Mouse (Mus musculus): ENCODE results near the gene Zdhhc4.

Gene Zdhhc4

DNA sequence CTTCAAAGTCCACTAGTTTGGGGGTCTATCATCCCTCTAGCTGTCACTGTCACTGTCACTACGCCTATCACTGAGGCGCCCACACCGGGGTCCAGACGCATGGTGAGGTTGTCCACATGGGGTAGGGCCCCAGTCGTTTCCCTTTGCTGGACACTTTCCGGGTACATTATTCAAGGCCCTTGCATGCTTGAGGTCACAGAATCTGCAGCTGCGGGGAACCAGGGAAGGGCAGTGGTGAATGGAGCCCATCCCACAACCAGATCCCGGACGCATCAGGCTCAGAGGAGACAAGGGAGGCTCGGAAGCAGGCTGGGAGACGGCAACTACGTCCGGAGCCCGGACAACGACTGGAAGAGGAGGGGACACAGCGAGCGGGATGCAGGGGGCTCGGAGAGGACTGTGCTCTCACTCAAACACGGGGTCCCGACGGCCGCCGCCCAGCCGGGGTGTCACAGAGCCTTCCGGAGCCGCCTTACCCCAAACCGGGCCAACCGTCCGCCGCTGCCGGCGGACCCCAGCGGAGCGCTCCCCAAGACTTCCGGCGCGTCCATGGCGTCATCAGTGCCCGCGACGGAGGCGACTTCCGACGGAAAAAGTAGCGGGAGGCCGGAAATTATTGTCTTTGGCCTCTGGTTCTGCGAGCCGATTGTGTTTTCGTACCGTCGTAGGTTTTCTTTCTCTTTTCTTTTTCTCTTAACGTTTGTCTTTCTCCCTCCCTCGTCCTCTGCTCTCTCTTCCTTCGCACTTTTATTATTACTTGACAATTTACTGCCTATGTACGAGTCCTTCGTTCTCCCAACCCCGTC lies at the start of gene Zdhhc4:
TSS of gene Zdhhc4 (minus strand) at position 567 of the 806 bp plus-strand sequence.
- WGBS: under 1% methylated on average over 57 of the region's 57 CpGs

DNA sequence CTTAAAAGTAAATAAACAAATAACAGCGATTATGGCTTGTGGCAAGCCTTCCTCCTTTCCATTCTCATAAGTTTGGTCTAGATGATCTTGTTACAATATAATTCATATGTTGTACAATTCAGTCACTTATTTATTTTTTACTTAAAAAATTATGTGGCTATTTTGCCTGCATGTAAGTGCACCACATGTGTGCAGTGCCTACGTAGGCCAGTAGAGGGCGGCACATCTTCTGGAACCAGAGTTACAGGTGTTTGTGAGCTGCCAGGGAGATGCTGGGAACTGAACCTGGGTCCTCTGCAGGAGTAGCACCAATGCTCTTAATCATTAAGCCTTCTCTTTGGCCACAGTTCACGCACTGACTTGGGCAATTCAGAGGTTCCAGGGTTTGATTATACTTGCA lies 47.1 kb upstream of the Zdhhc4 start:
- 87% methylated on average over 4 of the region's 4 CpGs for WGBS

DNA sequence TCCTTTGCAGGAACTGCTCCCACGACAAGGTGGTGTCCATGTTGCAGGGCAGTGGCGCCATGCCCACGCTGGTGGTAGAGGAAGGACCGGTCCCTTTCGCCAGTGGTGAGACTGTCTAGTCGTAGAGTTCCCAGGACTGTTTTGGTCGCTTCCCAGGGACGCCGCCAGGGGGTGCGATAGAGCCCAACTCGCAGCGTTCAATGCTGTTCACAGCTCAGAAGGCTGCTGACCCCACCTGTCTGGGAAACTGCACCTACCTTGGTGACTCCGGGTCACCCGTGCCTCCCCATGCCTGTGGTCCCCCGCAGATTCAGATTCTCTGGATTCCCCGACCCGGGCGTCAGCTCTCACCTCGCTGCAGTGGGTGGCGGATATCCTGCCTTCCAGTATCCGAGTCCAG lies 46.2 kb upstream of the Zdhhc4 start:
- 9% methylated on average over 21 of the region's 21 CpGs for WGBS

DNA sequence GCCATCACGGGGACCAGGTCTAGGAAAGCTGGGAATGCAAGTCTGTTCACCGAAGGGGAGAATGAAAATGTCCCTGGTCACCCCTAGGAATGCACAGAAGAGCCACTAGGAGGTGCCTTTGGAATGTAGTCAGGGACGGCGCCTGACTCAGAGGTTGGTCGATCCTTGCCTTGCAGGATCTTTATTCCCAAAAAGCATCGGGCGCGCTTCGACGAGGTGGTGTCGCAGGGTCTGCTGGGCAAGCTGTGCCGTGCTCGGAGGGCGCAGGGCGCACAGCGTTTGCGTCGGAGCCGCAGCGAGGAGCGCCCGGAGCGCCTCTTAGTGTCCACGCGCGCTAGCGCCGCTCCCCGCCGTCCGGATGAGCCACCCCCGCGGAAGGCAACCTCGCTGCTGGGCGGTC lies 43.8 kb upstream of the Zdhhc4 start:
- 2% methylated on average over 35 of the region's 35 CpGs for WGBS

DNA sequence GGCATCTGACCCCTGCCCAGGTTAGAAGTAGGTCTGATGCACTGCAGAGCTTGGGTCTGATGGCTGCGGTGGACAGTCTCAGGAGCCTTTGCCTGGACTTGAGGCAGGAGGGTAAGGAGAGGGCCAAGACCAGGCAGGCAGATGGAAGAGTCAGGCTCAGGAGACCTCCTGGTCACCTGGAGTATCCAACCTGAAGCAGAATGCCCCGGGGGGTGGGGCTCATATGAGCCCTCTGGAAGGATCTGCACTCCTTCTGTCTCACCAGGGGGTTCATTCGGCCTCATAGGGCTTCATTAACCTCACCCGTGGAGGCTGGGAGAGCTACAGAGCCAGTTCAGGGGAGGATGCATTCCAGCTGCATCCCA lies 42.1 kb upstream of the Zdhhc4 start:
- WGBS: 58% methylated on average over 4 of the region's 4 CpGs

DNA sequence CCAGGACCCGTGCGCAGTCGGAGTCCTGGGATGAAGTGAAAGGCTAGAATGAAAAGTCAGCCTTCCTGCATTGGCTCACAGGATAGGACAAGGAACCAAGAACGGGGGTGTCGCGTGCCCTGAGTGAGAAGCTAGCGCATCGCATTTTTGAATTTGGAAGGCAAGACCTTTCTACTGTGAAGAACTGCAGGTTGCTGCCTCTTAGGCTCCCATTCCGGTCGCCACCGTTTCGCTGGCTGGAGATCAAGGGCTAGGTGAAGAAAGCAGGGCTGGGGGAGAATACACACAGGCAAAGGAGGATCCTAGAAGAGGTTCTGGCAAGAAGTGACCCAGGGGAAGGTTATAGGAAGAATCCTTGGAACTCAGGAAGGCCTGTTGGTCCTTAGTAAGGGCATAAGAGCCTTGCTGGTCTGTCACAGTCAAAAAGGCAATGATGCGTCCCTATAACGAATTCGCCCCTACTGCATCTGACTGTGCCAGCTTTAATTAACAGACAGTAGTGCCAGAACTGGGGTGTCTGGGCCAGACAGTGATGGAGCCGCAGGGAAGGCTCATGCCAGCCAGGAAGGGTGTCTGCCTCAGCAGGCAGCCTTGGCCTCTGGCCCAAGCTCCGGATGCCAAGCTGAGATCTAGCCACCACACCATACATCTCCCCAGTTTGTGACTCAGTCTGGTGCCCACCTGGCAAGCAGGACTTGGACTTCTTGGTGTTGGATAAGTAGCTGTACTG lies 41.5 kb upstream of the Zdhhc4 start:
- WGBS: 25% methylated on average over 17 of the region's 17 CpGs

DNA sequence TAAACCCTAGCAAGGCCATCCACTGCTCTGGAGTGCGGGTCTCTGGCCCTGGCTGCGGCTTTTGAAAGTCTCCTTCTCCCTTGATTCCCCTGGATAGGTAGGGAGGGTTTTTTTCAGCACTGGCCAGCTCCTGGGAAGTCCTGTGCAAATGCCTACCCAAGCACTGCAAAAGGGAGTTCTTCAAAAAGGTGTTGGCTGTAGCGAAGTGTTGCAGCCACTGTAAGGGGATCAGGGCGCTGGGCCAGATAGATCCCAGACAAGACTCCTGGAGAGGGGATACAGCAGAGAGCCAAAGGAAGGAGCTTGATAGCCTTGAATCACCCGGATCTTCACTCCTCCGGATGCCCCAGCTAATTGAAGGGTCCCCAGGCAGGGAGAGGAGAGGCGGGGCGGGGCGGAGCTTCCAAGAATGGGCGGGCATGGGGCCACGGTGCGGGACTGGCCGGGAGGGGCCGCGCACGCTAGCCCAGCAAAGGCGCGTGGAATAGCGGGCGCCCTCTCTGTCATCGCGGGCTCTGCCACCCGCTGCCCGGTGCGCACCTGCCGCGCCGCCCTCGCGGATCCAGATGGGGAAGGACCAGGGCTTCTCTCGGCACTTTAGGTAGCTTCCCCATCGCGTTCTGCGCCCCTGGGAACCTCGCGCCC lies 40.7 kb upstream of the Zdhhc4 start:
- WGBS: 5% methylated on average over 36 of the region's 36 CpGs

DNA sequence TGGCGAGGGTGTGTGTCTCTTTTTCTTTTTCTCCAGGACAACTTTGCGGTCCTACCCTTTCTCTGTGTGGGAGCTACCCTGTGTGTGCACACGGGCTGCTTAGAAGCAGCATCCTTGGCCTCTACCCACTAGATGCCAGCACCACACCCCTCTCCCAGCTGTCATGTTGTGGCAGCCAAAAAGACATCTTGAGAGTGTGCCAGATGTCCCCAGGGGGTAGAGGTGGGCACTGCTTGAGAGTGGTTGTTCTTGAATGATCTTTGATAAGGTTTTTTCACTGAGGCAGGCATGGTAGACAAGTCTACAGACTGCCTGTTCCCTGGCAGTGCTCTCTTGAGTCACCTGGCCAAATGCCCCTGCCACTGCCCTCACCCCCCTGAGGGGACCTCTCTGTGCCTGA lies 38.9 kb upstream of the Zdhhc4 start:
- WGBS: 48% methylated on average over 3 of the region's 3 CpGs

DNA sequence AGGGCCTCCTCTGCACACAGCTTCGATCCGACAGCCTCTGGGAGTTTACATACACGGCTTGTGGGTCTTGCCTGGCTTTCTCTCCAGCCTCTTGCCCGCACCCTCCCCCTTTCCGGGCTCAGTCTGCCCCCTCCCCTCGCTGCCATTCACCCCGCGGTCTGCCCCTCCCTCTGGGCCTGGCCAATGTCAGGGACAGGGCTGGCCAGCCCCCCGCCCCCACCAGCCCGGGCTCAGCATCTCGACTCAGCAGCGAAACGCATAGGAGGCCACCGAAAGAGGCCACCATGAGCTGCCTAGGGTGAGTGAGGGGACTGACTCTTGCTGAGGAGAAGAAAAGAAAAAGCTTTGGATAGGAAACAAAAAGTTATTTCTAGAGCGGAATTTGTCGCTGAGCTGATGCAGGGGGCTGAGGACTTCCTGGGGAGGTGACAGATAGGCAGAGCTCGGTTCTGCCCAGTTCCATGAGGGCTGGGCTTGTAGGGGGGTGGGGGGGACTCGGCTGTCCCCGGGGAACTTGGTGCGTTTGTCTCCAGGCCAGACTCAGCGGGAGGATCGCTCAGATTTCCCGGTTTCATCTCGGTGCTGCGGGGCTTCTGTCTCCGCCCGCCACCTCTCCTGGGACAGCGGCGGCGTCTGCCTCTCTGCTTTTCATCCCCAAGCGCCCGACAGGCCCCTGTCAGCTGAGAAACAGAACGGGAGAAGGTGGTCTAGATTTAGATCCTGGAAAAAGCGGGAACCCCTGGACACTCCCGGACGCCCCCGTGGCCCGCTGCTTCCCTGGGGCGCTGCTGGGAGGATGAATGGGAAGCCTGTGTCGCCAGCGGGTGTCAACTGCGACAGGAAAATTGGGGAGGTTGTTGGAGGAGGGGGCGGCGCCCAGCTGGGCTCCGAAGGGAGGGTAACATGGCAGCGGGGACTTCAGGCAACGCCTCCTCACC lies 34.9 kb upstream of the Zdhhc4 start:
- WGBS: 1% methylated on average over 47 of the region's 47 CpGs

DNA sequence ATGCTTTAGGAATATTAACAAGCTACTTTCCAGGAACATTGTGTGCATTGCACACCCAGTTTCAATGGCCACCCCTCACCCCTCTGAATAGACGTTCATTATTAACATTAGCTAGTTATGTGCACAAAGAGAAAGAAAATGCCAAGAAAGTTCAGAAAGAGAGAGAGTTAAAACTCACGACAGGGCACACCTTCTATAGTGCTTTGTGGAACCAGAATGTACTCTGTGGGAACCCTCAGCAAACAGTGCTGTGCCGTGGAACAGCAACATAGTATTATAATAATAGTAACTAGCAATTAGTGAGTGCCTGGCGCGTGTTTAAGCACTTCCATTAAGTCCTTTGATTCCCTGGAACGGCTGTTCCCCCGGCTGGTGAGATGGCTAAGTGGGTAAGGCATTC lies 32.4 kb upstream of the Zdhhc4 start:
- WGBS: 55% methylated on average over 7 of the region's 7 CpGs

DNA sequence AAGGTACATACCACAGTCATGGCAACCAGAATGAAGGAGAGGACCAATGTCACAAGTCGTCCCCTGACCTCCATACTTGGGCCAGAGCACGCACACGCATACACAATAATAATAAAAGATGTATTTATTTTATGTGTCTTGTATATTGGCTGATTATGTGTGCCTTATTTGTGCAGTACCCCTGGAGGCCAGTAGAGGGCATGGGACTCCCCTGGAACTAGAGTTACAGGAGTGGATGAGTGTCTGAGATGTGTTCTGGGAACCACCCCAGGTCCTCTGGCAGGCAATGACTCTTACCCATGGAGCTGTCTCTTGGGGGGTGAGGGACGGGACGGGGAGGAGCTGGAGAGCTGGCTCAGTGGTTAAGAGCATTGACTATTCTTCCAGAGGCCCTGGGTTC lies 30.9 kb upstream of the Zdhhc4 start:
- 76% methylated on average over 5 of the region's 5 CpGs for WGBS

DNA sequence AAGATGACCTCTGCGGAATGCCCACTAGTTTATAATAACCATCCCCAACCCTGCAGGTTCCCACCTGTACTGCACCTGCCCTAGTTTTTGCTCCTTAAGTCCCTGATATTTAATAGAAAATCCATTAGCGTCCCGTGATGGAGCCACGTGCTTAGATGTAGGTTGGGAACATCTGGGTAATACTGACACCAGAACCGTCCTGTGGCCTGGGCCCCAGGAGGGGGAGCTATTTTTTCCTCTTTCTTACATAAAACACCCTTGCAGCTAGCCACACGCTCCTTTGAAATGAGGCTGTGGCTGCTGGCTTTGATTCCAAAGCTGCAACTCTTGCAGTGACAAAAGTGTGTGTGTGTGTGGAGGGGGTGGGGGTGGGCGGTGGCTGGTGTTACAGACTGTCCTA lies 30.2 kb upstream of the Zdhhc4 start:
- WGBS: 32% methylated on average over 7 of the region's 7 CpGs

DNA sequence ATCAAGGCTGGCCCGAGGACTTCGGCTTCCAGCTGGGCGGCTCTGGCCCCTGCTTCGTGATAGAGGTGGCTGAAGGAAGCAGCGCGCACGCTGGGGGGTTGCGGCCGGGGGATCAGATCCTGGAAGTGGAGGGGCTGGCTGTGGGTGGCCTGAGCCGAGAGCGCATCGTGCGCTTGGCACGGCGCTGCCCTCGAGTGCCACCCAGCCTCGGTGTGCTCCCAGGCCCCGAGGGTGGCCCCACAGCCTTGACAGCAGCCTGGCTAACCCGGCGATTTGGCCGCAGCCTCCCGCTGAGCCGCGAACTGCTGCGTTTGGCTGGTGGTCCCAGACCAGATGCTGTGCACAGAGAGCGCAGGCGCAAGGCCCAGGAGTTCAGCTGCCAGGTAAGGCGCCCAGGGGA lies 28.5 kb upstream of the Zdhhc4 start:
- WGBS: 18% methylated on average over 28 of the region's 28 CpGs

DNA sequence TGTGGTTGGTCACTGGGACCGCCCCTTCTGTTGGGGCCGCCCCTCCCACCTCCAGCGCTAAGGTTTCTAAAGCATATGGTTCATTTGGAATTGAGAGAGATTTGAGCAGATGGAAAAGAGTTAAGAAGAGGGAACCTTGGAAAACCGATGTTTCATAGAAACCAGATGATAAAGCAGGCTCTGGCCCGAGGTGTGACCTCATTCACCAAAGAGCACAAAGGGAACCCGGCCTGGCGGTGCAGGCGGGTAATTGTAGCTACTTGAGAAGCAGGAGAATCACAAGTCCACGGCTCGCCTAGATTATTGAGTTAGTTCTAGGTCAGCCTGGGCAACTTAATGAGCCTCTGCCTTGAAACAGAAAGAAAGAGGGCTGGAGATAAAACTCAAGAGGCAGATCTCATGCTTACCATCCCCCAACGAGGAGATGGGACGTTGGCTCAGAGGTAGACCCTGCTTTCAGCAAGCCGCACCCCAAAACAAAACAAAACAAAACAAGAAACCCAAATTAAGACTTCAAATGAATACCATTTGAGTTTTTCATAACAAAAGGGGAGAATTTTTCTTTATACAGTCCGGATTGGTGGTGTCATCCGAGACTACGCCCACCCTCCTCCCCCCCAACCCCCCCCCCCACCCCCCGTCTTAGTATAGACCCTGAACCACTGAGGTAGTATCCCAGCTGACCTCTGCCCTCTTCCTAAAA lies 27.8 kb upstream of the Zdhhc4 start, which contains the start of gene Grid2ip:
TSS of gene Grid2ip (plus strand) at position 653 of the 703 bp plus-strand sequence.
- 29% methylated on average over 17 of the region's 17 CpGs for WGBS

DNA sequence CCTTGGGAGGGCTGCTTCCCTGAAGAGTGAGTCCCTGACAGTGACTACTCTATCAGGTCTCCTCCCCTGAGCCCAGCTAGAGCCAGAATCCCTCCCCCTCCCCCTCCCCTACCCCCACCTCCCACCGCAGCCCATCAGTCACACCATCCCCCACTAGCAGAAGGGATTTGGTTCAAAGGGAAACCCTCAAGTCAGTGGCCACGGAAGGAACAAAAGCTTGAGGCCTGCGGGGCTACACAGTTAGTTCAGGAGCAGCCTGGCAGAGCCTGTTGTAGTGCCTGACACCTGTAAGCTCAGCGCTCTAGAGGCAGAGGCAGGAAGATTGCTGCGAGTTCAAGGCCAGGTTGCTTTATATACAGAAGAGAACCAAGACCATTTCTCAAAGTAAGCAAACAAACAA lies 27.0 kb upstream of the Zdhhc4 start:
- 55% methylated on average over 5 of the region's 5 CpGs for WGBS

DNA sequence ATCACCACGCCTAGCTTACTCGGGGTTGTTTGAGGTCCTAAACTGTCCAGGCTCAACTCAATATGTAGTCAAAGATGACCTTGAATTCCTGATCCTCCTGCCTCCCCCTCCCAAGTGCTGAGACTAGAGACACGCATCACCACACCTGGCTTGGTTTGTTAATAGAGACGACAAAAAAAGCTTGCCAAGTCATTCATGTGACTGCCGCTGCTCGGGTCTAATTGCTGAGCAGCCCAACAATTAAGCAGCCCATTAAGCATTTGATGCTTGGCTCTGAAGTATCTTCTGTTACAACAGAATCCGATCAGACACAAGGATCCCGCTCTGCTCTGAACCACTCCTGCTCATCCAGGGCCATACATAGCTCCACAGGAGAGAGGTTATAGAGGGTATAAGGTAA lies 17.3 kb upstream of the Zdhhc4 start:
- WGBS: 48% methylated on average over 8 of the region's 8 CpGs

DNA sequence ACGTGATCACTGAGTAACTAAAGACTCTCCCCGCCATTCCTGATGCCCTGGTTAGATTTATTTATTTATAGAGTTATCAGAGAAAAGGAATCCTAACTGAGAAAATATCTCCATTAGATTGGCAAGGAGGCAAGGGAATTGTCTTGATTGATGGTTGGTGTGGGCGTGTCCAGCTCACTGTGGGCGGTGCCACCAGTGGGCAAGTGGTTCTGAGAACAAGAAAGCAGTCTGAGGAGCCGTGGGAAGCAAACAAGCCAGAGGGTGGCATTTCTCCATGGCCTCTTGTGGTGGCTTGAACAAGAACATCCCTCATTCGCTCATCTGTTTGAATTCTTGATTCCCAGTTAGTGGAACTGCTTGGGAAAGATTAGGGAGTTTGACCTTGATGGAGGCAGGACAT lies 10.5 kb upstream of the Zdhhc4 start:
- 53% methylated on average over 6 of the region's 6 CpGs for WGBS

DNA sequence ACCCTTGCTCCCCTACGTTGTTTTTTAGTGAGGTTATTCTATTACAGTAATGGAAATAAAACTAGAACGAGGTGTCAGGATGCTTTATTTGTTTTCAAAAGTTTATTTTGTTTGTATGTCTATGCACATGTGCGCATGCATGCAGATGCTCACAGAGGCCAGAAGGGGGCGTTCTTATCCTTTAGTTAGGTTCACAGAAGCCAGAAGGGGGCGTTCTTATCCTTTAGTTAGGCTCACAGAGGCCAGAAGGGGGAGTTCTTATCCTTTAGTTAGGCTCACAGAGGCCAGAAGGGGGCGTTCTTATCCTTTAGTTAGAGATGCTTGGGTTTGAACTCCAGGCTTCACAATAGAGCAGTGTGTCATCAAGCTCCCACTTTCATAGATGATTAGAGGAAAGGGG lies 7.5 kb upstream of the Zdhhc4 start:
- WGBS: 59% methylated on average over 6 of the region's 6 CpGs

DNA sequence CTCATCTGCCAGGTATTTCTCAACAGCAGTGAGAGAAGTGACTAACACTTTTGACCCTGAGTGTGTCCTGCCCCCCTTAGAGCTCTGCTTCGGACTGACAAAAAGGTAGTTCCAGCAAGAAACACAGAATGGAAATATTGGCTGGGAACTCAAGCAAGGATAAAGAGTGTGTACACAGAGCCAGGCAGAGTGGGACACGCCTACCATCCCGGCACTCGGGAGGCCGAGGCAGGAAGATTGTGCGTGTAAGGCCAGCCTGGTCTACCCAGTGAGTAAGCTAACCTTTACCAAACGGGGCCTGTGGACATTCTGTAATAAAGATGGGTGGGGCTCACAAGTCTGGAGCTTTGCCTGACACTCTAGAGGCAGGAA lies 6.0 kb upstream of the Zdhhc4 start:
- 77% methylated on average over 7 of the region's 7 CpGs for WGBS

DNA sequence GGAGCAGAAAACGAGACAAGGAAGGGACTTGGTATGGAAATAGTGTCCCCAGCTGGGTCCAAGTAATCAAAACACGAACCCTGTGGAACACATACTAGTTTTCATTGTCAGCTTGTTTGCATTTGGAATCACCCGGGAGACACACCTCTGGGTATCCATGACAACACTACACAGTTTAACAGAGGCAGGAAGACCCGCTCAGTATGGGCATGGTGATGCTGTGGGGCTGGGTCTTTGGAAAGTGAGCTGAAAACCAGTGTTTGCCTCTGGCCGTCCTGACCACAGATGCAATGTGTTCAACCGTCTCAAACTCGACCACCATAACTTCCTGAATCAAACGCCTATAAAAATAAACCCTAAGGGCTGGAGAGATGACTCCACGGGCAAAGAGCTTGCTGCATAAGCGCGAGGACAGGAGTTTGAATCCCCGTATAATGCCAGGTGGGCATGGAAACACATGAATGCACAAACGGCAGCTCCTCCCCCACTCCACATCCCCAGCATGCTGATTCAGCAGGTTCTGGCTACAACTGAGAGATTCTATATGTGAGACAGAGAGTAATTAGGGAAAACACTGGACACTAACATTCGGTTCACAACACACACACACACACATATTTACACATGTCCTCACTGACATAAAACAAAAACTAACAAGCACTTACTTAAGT lies 5.5 kb upstream of the Zdhhc4 start:
- WGBS: 53% methylated on average over 14 of the region's 14 CpGs

DNA sequence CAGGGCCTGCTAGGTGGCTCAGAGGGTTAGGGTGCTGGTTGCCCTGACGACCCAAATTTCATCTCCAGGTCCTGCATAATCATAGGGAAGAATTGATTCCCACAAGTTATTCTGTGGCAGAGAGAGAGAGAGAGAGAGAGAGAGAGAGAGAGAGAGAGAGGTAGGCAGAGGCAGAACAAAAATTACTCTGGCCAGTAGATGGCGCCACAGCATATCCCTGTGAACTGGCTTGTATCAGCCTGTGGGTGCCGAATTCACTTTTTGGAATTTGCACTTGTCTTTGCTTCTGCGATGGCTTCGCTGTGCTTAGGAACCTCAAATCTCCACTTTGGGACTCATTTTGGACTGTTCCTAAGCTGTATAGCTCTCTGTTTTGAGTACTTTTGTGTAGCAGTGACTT lies 4.8 kb upstream of the Zdhhc4 start:
- WGBS: 3% methylated on average over 5 of the region's 5 CpGs

Measured in cerebral cortex, adult 2 months (tissue).